Mouse (Mus musculus): ENCODE data around the gene N4bp2. TPM values are rescaled to one million over a fixed set of nuclear protein-coding genes. Genes with fewer than 3 reads are reported as not detected.

N4bp2 gene
- polyA plus RNA-seq, 1 experiment from 2014 or later: 33.5 TPM

DNA sequence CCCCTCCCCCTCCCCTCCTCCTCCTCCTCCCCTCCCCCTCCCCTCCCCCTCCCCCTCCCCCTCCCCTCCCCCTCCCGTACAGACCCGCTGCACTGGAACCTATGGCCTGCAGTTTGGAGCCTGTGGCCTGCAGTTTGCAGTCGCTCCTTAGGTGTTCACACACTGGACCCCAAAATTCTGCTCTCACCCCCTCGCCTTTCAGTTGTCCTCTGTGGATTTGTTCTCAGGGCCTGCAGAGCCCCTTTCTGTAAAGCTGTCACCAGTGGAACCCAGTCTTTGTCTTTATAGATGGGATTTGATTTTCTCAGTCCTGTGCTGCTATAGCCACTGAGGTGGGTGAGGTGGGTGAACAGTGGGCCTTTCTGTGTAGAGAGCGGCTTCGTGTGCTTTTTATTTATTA, 95.0 kb downstream of the N4bp2 start:
- Histone ChIP-seq H3K27ac (no peak overlapping the region; the same call in 1 of the 2 replicates), H3K9me3 (no peaks in the 10 kb centered on the region), H3K9ac (no peak overlapping the region), H3K4me1 (peaks cover 11% of the 10 kb centered on the region; the same call in 1 of the 2 replicates), H3K27me3 (no peaks in the 10 kb centered on the region), H3K4me3 (no peak overlapping the region), H3K36me3 (no peaks in the 10 kb centered on the region), H3K4me2 (no peak overlapping the region)
- WGBS: 80% methylated on average over 3 of the region's 6 CpGs
- no peak for ATAC-seq (ENCODE audit: insufficient number of reproducible peaks, insufficient read depth, low FRiP score, low TSS enrichment, low read depth)

DNA sequence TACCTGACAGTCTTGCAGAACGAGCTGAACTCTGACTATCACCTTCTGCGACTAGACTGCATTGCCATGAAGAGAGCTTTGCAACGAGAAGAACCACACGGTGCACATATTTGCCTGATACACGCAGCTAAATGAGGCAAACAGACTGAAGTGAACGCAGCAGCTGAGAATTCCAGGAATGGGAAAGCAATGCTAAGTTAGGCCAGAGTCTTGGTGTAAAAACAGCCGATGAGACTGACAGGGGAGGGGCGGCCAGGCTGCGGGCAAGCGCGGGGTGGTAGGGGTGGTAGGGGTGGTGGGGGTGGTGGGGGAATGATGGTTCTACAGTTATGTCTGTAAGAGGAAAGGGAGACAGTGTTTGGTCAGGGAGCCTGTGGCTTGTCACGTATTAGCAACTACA, 95.6 kb downstream of the N4bp2 start:
- Histone ChIP-seq H3K9ac (no peak overlapping the region), H3K4me2 (no peak overlapping the region), H3K4me3 (no peak overlapping the region), H3K9me3 (no peaks in the 10 kb centered on the region), H3K27me3 (no peaks in the 10 kb centered on the region), H3K4me1 (peaks cover 11% of the 10 kb centered on the region; the same call in 1 of the 2 replicates), H3K27ac (no peak overlapping the region; the same call in 1 of the 2 replicates), H3K36me3 (no peaks in the 10 kb centered on the region)
- 47% methylated on average over 12 of the region's 12 CpGs for WGBS
- no peak for ATAC-seq (ENCODE audit: insufficient number of reproducible peaks, insufficient read depth, low FRiP score, low TSS enrichment, low read depth)

DNA sequence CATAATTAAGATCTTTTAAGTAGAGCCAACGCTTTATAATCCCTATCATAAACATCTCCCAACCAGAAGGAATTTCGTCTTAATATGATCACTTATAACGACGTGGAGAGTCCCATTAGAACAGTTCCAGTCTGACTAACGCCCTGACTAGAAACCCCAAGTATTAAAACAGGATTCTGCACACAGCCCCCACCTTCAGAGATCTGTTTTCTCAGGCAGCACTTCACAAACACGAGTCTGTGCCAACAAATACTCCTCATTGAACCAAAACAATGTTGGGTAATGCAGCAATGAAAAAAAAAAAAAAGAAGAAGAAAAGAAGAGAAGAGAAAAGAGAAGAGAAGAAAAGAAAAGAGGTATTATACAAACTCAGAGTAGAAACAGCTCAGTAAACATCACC, 96.1 kb downstream of the N4bp2 start:
- Histone ChIP-seq H3K9me3 (no peaks in the 10 kb centered on the region), H3K27ac (no peak overlapping the region), H3K4me1 (peaks cover 11% of the 10 kb centered on the region; the same call in 1 of the 2 replicates), H3K4me3 (no peak overlapping the region), H3K9ac (no peak overlapping the region), H3K4me2 (no peak overlapping the region), H3K36me3 (no peaks in the 10 kb centered on the region), H3K27me3 (no peaks in the 10 kb centered on the region)
- ATAC-seq (ENCODE audit: insufficient number of reproducible peaks, insufficient read depth, low FRiP score, low TSS enrichment, low read depth): no peak
- WGBS: 47% methylated on average over 6 of the region's 6 CpGs

GRCm38 (mm10) chr5:65860281-65861000, 97.1 kb downstream of the N4bp2 start:
- Histone ChIP-seq H3K4me3 (no peak overlapping the region), H3K27ac (no peak overlapping the region), H3K9me3 (no peaks in the 10 kb centered on the region), H3K4me2 (no peak overlapping the region), H3K36me3 (no peaks in the 10 kb centered on the region), H3K4me1 (peaks cover 4% of the 10 kb centered on the region; the same call in 1 of the 2 replicates), H3K27me3 (no peaks in the 10 kb centered on the region), H3K9ac (no peak overlapping the region)
- WGBS: 75% methylated on average over 12 of the region's 12 CpGs
- ATAC-seq (ENCODE audit: insufficient number of reproducible peaks, insufficient read depth, low FRiP score, low TSS enrichment, low read depth): no peak

- Histone ChIP-seq H3K9me3 (no peaks in the 10 kb centered on the region), H3K27ac (no peak within 1 kb of the TSS), H3K4me2 (no peak within 1 kb of the TSS), H3K27me3 (no peaks in the 10 kb centered on the region), H3K36me3 (no peaks in the 10 kb centered on the region), H3K4me3 (no peak within 1 kb of the TSS), H3K9ac (no peak within 1 kb of the TSS), H3K4me1 (peaks cover 4% of the 10 kb centered on the region; the same call in 1 of the 2 replicates)
- ATAC-seq (ENCODE audit: insufficient number of reproducible peaks, insufficient read depth, low FRiP score, low TSS enrichment, low read depth): no peak
- 82% methylated on average over 10 of the region's 10 CpGs for WGBS
These were observed 98.0 kb downstream of the N4bp2 start, which contains the start of gene Rhoh for GRCm38 (mm10) chr5:65861154-65861944. Gene Rhoh, plus strand, starts transcription at chr5:65861213.

- H3K4me2 ChIP-seq: no peak overlapping the region
- H3K4me3 ChIP-seq: no peak overlapping the region
- WGBS: 94% methylated on average over 7 of the region's 7 CpGs
- no peak for ATAC-seq (ENCODE audit: insufficient number of reproducible peaks, insufficient read depth, low FRiP score, low TSS enrichment, low read depth)
- H3K36me3 ChIP-seq: no peaks in the 10 kb centered on the region
- no peaks in the 10 kb centered on the region for H3K9me3 ChIP-seq
- H3K4me1 ChIP-seq: peaks cover 4% of the 10 kb centered on the region; the same call in 1 of the 2 replicates
- no peak overlapping the region for H3K9ac ChIP-seq
- H3K27me3 ChIP-seq: no peaks in the 10 kb centered on the region
- H3K27ac ChIP-seq: no peak overlapping the region
These were observed 99.1 kb downstream of the N4bp2 start for GRCm38 (mm10) chr5:65862217-65862927.

DNA sequence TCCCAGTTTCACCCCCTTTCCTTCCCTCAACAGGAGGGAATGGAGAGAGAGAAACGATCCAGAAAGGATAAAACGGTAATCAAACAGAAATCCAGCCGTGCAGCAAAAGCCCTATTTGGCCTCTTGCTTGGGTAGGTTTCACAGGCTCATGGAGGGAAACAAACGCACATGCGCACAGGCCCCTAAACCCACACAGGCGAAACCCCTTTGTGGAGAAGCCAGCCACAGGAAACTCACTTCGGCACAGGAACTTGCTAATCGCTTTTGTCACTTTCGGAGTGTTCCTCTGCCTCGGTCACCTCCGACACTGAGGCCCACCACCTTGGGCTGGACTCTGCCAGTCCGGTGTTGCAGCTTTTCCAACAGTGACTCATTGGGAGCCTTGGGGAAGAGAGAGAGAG, 100.0 kb downstream of the N4bp2 start:
- Histone ChIP-seq H3K27me3 (no peaks in the 10 kb centered on the region), H3K9ac (no peak overlapping the region), H3K36me3 (no peaks in the 10 kb centered on the region), H3K9me3 (no peaks in the 10 kb centered on the region), H3K27ac (no peak overlapping the region), H3K4me1 (peaks cover 4% of the 10 kb centered on the region; the same call in 1 of the 2 replicates), H3K4me2 (no peak overlapping the region), H3K4me3 (no peak overlapping the region)
- 81% methylated on average over 12 of the region's 12 CpGs for WGBS
- ATAC-seq (ENCODE audit: insufficient number of reproducible peaks, insufficient read depth, low FRiP score, low TSS enrichment, low read depth): no peak

GRCm38 (mm10) chr5:65864486-65864885, 101.2 kb downstream of the N4bp2 start:
- Histone ChIP-seq H3K27me3 (no peaks in the 10 kb centered on the region), H3K27ac (no peak overlapping the region), H3K36me3 (no peaks in the 10 kb centered on the region), H3K4me2 (no peak overlapping the region), H3K4me1 (no peaks in the 10 kb centered on the region), H3K9ac (no peak overlapping the region), H3K9me3 (no peaks in the 10 kb centered on the region), H3K4me3 (no peak overlapping the region)
- ATAC-seq (ENCODE audit: insufficient number of reproducible peaks, insufficient read depth, low FRiP score, low TSS enrichment, low read depth): no peak
- WGBS: 92% methylated on average over 7 of the region's 7 CpGs

- no peak overlapping the region for H3K4me3 ChIP-seq
- ATAC-seq (ENCODE audit: insufficient number of reproducible peaks, insufficient read depth, low FRiP score, low TSS enrichment, low read depth): no peak
- H3K4me1 ChIP-seq: no peaks in the 10 kb centered on the region
- H3K27me3 ChIP-seq: no peaks in the 10 kb centered on the region
- H3K9me3 ChIP-seq: no peaks in the 10 kb centered on the region
- no peak overlapping the region for H3K9ac ChIP-seq
- no peaks in the 10 kb centered on the region for H3K36me3 ChIP-seq
- 84% methylated on average over 3 of the region's 3 CpGs for WGBS
- no peak overlapping the region for H3K4me2 ChIP-seq
- H3K27ac ChIP-seq: no peak overlapping the region
These were observed 101.6 kb downstream of the N4bp2 start for GRCm38 (mm10) chr5:65864946-65865345.

DNA sequence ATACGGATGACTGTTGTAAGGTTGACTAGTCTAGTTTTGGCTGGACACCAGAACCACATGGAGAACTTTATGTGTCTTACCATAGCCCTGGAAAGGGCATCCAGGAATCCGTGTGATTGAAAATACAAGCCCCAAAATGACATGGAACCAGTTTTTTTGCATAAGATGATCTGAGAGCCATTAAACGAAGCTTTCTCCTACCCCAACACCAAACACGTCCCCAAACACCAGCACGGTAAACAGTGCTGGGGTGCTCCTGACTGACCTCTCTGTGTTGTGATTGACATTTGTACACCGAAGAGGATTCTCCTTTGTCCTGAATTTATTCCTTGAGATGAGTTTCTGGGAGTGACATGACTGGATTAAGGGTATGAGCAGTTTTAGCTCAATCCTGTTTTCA, 103.3 kb downstream of the N4bp2 start:
- H3K36me3 ChIP-seq: no peaks in the 10 kb centered on the region
- ATAC-seq (ENCODE audit: insufficient number of reproducible peaks, insufficient read depth, low FRiP score, low TSS enrichment, low read depth): no peak

GRCm38 (mm10) chr5:65867380-65868116, 104.2 kb downstream of the N4bp2 start:
- H3K27ac ChIP-seq: no peak overlapping the region
- no peaks in the 10 kb centered on the region for H3K36me3 ChIP-seq
- H3K9me3 ChIP-seq: no peaks in the 10 kb centered on the region
- no peak for ATAC-seq (ENCODE audit: insufficient number of reproducible peaks, insufficient read depth, low FRiP score, low TSS enrichment, low read depth)
- H3K4me1 ChIP-seq: peaks cover 10% of the 10 kb centered on the region; the same call in 1 of the 2 replicates
- 83% methylated on average over 7 of the region's 7 CpGs for WGBS
- H3K27me3 ChIP-seq: no peaks in the 10 kb centered on the region
- H3K4me3 ChIP-seq: no peak overlapping the region
- no peak overlapping the region for H3K9ac ChIP-seq
- H3K4me2 ChIP-seq: no peak overlapping the region

More for the DNA sequence above, 103.3 kb downstream of the N4bp2 start:
- H3K4me3 ChIP-seq: no peak overlapping the region
- H3K27ac ChIP-seq: no peak overlapping the region
- no peak overlapping the region for H3K9ac ChIP-seq
- no peaks in the 10 kb centered on the region for H3K9me3 ChIP-seq
- WGBS: 91% methylated on average over 6 of the region's 6 CpGs
- no peak overlapping the region for H3K4me2 ChIP-seq
- H3K27me3 ChIP-seq: no peaks in the 10 kb centered on the region
- peaks cover 5% of the 10 kb centered on the region; the same call in 1 of the 2 replicates for H3K4me1 ChIP-seq
